Mouse (Mus musculus) kidney, postnatal 0 days (tissue): ENCODE data around the gene Cfap44. TPM values are rescaled to one million over a fixed set of nuclear protein-coding genes. Genes with fewer than 3 reads are reported as not detected.

Experiments
- ATAC-seq: fragments of 200-750 bp; cut with Nextera tagmentation; replicated peaks from 2 replicates; pipeline ENCODE4 v1.8.0; 2017; ENCODE audit warnings: low read depth, moderate number of reproducible peaks, moderate TSS enrichment, moderate library complexity; ENCODE audit not compliant: low FRiP score
- DNase-seq: peaks from one replicate; pipeline ENCODE4 v3.0.0-alpha.2; 2016; ENCODE audit warnings: low spot score
- H3K27ac ChIP-seq: fragments of 300-500 bp; sonication (generic); 2 replicates; pipeline ENCODE4 v1.5.1; 2014; ENCODE audit warnings: mild to moderate bottlenecking
- H3K27me3 ChIP-seq: fragments of 300-500 bp; sonication (generic); 2 replicates; pipeline ENCODE4 v1.6.1; 2014; ENCODE audit warnings: low read length, mixed read lengths; ENCODE audit not compliant: insufficient read depth
- H3K36me3 ChIP-seq: fragments of 300-500 bp; sonication (generic); 2 replicates; pipeline ENCODE4 v1.6.1; 2014; ENCODE audit warnings: low read length, mixed read lengths; ENCODE audit not compliant: insufficient read depth
- H3K4me1 ChIP-seq: fragments of 300-500 bp; sonication (generic); replicated peaks from 2 replicates; pipeline ENCODE4 v1.6.1; 2014; ENCODE audit warnings: antibody characterized with exemption, low read length, mixed read lengths; ENCODE audit not compliant: insufficient read depth
- H3K4me2 ChIP-seq: fragments of 300-500 bp; sonication (generic); 2 replicates; pipeline ENCODE4 v1.6.1; 2014; ENCODE audit warnings: mild to moderate bottlenecking, low read length, moderate library complexity, mixed read lengths
- H3K4me3 ChIP-seq: fragments of 300-500 bp; sonication (generic); replicated peaks from 2 replicates; pipeline ENCODE4 v1.5.1; 2014; ENCODE audit warnings: low read depth, low read length
- H3K9ac ChIP-seq: fragments of 300-500 bp; sonication (generic); 2 replicates; pipeline ENCODE4 v1.6.1; 2014; ENCODE audit warnings: low read depth, low read length
- H3K9me3 ChIP-seq: fragments of 300-500 bp; sonication (generic); replicated peaks from 2 replicates; pipeline ENCODE4 v1.6.1; 2016; ENCODE audit warnings: low read length, inconsistent platforms, mixed read lengths
- CTCF ChIP-seq: IDR thresholded peaks from 2 replicates; pipeline ENCODE4 v1.5.1; 2016; ENCODE audit warnings: antibody characterized with exemption, low read depth, mild to moderate bottlenecking, moderate library complexity
- WGBS: fragments of 180-500 bp; shearing (Covaris S2); extraction: QIAGEN DNeasy Blood & Tissue Kit; methylation state at CpG from one replicate; pipeline ENCODE4 v1.1.7; 2014; 5-methylcytosine and 5-hydroxymethylcytosine counted together
- polyA plus RNA-seq: library from polyadenylated mRNA; unstranded; fragments of >200 nt; fragmentation: Nextera tagmentation; extraction: Ambion mirVana; gene quantifications from 2 replicates; pipeline ENCODE4 v1.2.1, GENCODE M21; 2015

Cfap44 gene
- polyA plus RNA-seq, 1 experiment from 2014 or later: 0.53 TPM

GRCm38 (mm10) chr16:44480616-44481015, 86.0 kb downstream of the Cfap44 start:
- H3K27ac ChIP-seq: no peak overlapping the region
- no peaks in the 10 kb centered on the region for H3K4me1 ChIP-seq
- ATAC-seq: peak; percentile 23
- 0 out of 2 replicates have a peak, but pooled peaks cover 2% of the 10 kb centered on the region for H3K36me3 ChIP-seq
- WGBS: 32% methylated on average over 7 of the region's 7 CpGs
- H3K4me3 ChIP-seq: no peak overlapping the region
- no peaks in the 10 kb centered on the region for H3K9me3 ChIP-seq
- H3K4me2 ChIP-seq: no peak overlapping the region
- peak; percentile 62 for TF ChIP-seq CTCF
- no peaks in the 10 kb centered on the region for H3K27me3 ChIP-seq
- peak; percentile 90 for DNase-seq
- H3K9ac ChIP-seq: no peak overlapping the region

GRCm38 (mm10) chr16:44481599-44482593, 87.3 kb downstream of the Cfap44 start:
- no peak overlapping the region for H3K4me2 ChIP-seq
- 49% methylated on average over 28 of the region's 28 CpGs for WGBS
- H3K4me3 ChIP-seq: no peak overlapping the region
- 0 out of 2 replicates have a peak, but pooled peaks cover 3% of the 10 kb centered on the region for H3K36me3 ChIP-seq
- no peak for TF ChIP-seq CTCF
- no peaks in the 10 kb centered on the region for H3K27me3 ChIP-seq
- no peaks in the 10 kb centered on the region for H3K4me1 ChIP-seq
- H3K9me3 ChIP-seq: no peaks in the 10 kb centered on the region
- no peak overlapping the region for H3K27ac ChIP-seq
- ATAC-seq (no peak), DNase-seq (peak; percentile 65)
- H3K9ac ChIP-seq: no peak overlapping the region

GRCm38 (mm10) chr16:44484079-44484478, 89.5 kb downstream of the Cfap44 start:
- no peak overlapping the region for H3K4me3 ChIP-seq
- H3K4me2 ChIP-seq: no peak overlapping the region
- H3K36me3 ChIP-seq: peaks cover 16% of the 10 kb centered on the region
- peak; percentile 98 for TF ChIP-seq CTCF
- DNase-seq (peak; percentile 94), ATAC-seq (0 out of 2 replicates have a peak, but pooled peaks have one; percentile 41)
- H3K9me3 ChIP-seq: no peaks in the 10 kb centered on the region
- H3K27me3 ChIP-seq: no peaks in the 10 kb centered on the region
- no peak overlapping the region for H3K9ac ChIP-seq
- no peaks in the 10 kb centered on the region for H3K4me1 ChIP-seq
- no peak overlapping the region for H3K27ac ChIP-seq
- WGBS: 5% methylated on average over 7 of the region's 7 CpGs

GRCm38 (mm10) chr16:44484831-44485230, 90.2 kb downstream of the Cfap44 start:
- H3K9ac ChIP-seq: no peak overlapping the region
- peak; percentile 56 for DNase-seq
- 53% methylated on average over 10 of the region's 10 CpGs for WGBS
- H3K36me3 ChIP-seq: peaks cover 22% of the 10 kb centered on the region
- no peaks in the 10 kb centered on the region for H3K9me3 ChIP-seq
- no peak overlapping the region for H3K4me2 ChIP-seq
- H3K27me3 ChIP-seq: no peaks in the 10 kb centered on the region
- H3K4me1 ChIP-seq: no peaks in the 10 kb centered on the region
- H3K27ac ChIP-seq: no peak overlapping the region
- TF ChIP-seq CTCF: no peak
- no peak overlapping the region for H3K4me3 ChIP-seq
- ATAC-seq: no peak

- Histone ChIP-seq H3K27me3 (no peaks in the 10 kb centered on the region), H3K27ac (no peak overlapping the region), H3K36me3 (peaks cover 29% of the 10 kb centered on the region), H3K9ac (no peak overlapping the region), H3K4me1 (no peaks in the 10 kb centered on the region), H3K4me2 (no peak overlapping the region), H3K9me3 (no peaks in the 10 kb centered on the region), H3K4me3 (no peak overlapping the region)
- DNase-seq (no peak), ATAC-seq (no peak)
- 80% methylated on average over 8 of the region's 8 CpGs for WGBS
- no peak for TF ChIP-seq CTCF
Observed at GRCm38 (mm10) chr16:44485691-44486090, 91.1 kb downstream of the Cfap44 start.

- Histone ChIP-seq H3K27ac (no peak overlapping the region), H3K4me1 (no peaks in the 10 kb centered on the region), H3K36me3 (peaks cover 38% of the 10 kb centered on the region), H3K9ac (no peak overlapping the region), H3K27me3 (no peaks in the 10 kb centered on the region), H3K4me3 (no peak overlapping the region), H3K9me3 (no peaks in the 10 kb centered on the region), H3K4me2 (no peak overlapping the region)
- ATAC-seq (no peak), DNase-seq (no peak)
- no peak for TF ChIP-seq CTCF
- 90% methylated on average over 9 of the region's 9 CpGs for WGBS
Observed at GRCm38 (mm10) chr16:44486612-44487011, 92.0 kb downstream of the Cfap44 start.
